Mouse (Mus musculus): ENCODE measurements around the gene Pld5.

Pld5 gene

GRCm38 (mm10) chr1:176274667-176275610, at the start of gene Pld5:
Pld5 (minus strand) TSS chr1:176275312.
- peak; percentile 0 for DNase-seq

- no peak for DNase-seq
Measured at GRCm38 (mm10) chr1:176315063-176315462, 40.0 kb upstream of the Pld5 start.

- no peak for DNase-seq
Measured at GRCm38 (mm10) chr1:176310174-176310573, 35.1 kb upstream of the Pld5 start.

- DNase-seq: no peak
Measured at GRCm38 (mm10) chr1:176289396-176289795, 14.3 kb upstream of the Pld5 start.

GRCm38 (mm10) chr1:176275611-176275980, 484 bp upstream of the Pld5 start:
- no peak for DNase-seq

GRCm38 (mm10) chr1:176248717-176249030, 26.4 kb downstream of the Pld5 start:
- DNase-seq: no peak

GRCm38 (mm10) chr1:176247885-176248716, 27.0 kb downstream of the Pld5 start:
- no peak for DNase-seq

GRCm38 (mm10) chr1:176239199-176239598, 35.9 kb downstream of the Pld5 start:
- no peak for DNase-seq

- no peak for DNase-seq
Measured at GRCm38 (mm10) chr1:176223794-176224193, 51.3 kb downstream of the Pld5 start.

GRCm38 (mm10) chr1:176223196-176223595, 51.9 kb downstream of the Pld5 start:
- peak; percentile 61 for DNase-seq

- no peak for DNase-seq
Measured at GRCm38 (mm10) chr1:176218217-176218616, 56.9 kb downstream of the Pld5 start.

- DNase-seq: peak; percentile 7
Measured at GRCm38 (mm10) chr1:176213645-176214221, 61.4 kb downstream of the Pld5 start.

GRCm38 (mm10) chr1:176212922-176213644, 62.0 kb downstream of the Pld5 start:
- no peak for DNase-seq

GRCm38 (mm10) chr1:176210803-176211202, 64.3 kb downstream of the Pld5 start:
- DNase-seq: no peak

- no peak for DNase-seq
Measured at GRCm38 (mm10) chr1:176208014-176208413, 67.1 kb downstream of the Pld5 start.

- no peak for DNase-seq
Measured at GRCm38 (mm10) chr1:176202360-176202759, 72.8 kb downstream of the Pld5 start.

GRCm38 (mm10) chr1:176197036-176197766, 77.9 kb downstream of the Pld5 start:
- DNase-seq: no peak

GRCm38 (mm10) chr1:176196341-176196740, 78.8 kb downstream of the Pld5 start:
- DNase-seq: no peak

- DNase-seq: no peak
Measured at GRCm38 (mm10) chr1:176194727-176195126, 80.4 kb downstream of the Pld5 start.

- no peak for DNase-seq
Measured at GRCm38 (mm10) chr1:176183991-176184390, 91.1 kb downstream of the Pld5 start.

- no peak for DNase-seq
Measured at GRCm38 (mm10) chr1:176174971-176175370, 100.1 kb downstream of the Pld5 start.

- DNase-seq: no peak
Measured at GRCm38 (mm10) chr1:176167784-176168183, 107.3 kb downstream of the Pld5 start.
